Mouse (Mus musculus): Measurements from ENCODE around the gene Tmem138. TPM values are rescaled to one million over a fixed set of nuclear protein-coding genes. Genes with fewer than 3 reads are reported as not detected.
"Not testable (repeated sequence)": the region's sequence is repeated elsewhere in the genome, so short reads cannot be mapped to it uniquely, and the experiment has no call there.

Tmem138 gene
- polyA plus RNA-seq, 1 experiment from 2014 or later = 55.5 TPM

- 35% methylated on average over 5 of the region's 5 CpGs for WGBS
- H3K36me3 ChIP-seq = no peaks in the 10 kb centered on the region
- H3K9me3 ChIP-seq (replicated peaks) = no peaks in the 10 kb centered on the region
- no peak for DNase-seq (ENCODE audit: low spot score)
- H3K4me3 ChIP-seq = no peak overlapping the region
- no peaks in the 10 kb centered on the region for H3K27me3 ChIP-seq (ENCODE audit: low read depth, poor library complexity, severe bottlenecking)
- H3K27ac ChIP-seq = no peak overlapping the region
- peaks cover 10% of the 10 kb centered on the region for H3K4me1 ChIP-seq
Observed at GRCm38 (mm10) chr19:10560108-10560507, 17.1 kb downstream of the Tmem138 start.

DNA sequence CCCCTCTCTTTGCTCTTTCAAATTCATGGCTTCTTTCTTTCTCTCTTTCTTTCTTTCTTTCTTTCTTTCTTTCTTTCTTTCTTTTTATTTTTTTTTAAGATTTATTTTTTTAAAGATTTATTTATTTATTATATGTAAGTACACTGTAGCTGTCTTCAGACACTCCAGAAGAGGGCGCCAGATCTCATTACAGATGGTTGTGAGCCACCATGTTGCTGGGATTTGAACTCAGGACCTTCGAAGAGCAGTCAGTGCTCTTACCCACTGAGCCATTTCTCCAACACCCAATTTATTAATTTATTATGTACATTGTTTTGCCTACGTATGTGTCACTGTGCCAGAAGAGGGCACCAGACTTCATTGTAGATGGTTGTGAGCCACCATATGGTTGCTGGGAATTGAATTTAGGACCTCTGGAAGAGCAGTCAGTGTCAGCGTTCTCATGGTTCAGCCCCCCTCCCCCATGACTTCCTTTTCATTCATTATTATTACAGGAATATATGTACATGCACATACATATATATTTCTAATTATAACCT, 19.3 kb downstream of the Tmem138 start:
- not testable (repeated sequence) for H3K27ac ChIP-seq

GRCm38 (mm10) chr19:10557430-10557829, 19.7 kb downstream of the Tmem138 start:
- Histone ChIP-seq H3K36me3 (peaks cover 14% of the 10 kb centered on the region), H3K27ac (no peak overlapping the region), H3K27me3 (ENCODE audit: low read depth, poor library complexity, severe bottlenecking) (no peaks in the 10 kb centered on the region), H3K4me1 (peaks cover 17% of the 10 kb centered on the region), H3K4me3 (no peak overlapping the region), H3K9me3 (replicated peaks) (no peaks in the 10 kb centered on the region)
- 87% methylated on average over 2 of the region's 2 CpGs for WGBS
- DNase-seq (ENCODE audit: low spot score) = no peak

More for the DNA sequence above, 19.3 kb downstream of the Tmem138 start:
- peaks cover 17% of the 10 kb centered on the region for H3K4me1 ChIP-seq
- WGBS = 72% methylated on average over 4 of the region's 4 CpGs
- not testable (repeated sequence) for DNase-seq (ENCODE audit: low spot score); H3K4me3 ChIP-seq; H3K9me3 ChIP-seq (replicated peaks); H3K36me3 ChIP-seq; H3K27me3 ChIP-seq (ENCODE audit: low read depth, poor library complexity, severe bottlenecking)

DNA sequence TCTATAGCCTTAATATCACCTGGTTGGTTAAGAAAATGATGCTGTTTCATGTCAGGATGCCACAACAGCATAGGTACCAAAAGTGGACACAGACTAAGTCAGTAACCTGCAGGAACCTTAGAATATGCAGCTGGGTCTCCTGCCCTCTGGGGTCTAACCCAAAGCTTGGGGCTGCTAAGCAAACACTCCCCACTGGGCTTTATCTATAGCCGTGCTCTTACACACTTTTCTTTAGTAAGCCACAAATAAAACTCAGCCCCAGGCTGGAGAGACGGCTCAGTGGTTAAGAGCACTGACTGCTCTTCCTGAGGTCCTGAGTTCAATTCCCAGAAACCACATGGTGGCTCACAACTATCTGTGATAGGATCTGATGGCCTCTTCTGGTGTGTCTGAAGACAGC, 20.2 kb downstream of the Tmem138 start:
- Histone ChIP-seq H3K4me3 (no peak overlapping the region), H3K4me1 (peaks cover 17% of the 10 kb centered on the region), H3K27me3 (ENCODE audit: low read depth, poor library complexity, severe bottlenecking) (no peaks in the 10 kb centered on the region), H3K9me3 (replicated peaks) (no peaks in the 10 kb centered on the region), H3K36me3 (peaks cover 18% of the 10 kb centered on the region), H3K27ac (no peak overlapping the region)
- no peak for DNase-seq (ENCODE audit: low spot score)
- 81% methylated on average over 2 of the region's 2 CpGs for WGBS

DNA sequence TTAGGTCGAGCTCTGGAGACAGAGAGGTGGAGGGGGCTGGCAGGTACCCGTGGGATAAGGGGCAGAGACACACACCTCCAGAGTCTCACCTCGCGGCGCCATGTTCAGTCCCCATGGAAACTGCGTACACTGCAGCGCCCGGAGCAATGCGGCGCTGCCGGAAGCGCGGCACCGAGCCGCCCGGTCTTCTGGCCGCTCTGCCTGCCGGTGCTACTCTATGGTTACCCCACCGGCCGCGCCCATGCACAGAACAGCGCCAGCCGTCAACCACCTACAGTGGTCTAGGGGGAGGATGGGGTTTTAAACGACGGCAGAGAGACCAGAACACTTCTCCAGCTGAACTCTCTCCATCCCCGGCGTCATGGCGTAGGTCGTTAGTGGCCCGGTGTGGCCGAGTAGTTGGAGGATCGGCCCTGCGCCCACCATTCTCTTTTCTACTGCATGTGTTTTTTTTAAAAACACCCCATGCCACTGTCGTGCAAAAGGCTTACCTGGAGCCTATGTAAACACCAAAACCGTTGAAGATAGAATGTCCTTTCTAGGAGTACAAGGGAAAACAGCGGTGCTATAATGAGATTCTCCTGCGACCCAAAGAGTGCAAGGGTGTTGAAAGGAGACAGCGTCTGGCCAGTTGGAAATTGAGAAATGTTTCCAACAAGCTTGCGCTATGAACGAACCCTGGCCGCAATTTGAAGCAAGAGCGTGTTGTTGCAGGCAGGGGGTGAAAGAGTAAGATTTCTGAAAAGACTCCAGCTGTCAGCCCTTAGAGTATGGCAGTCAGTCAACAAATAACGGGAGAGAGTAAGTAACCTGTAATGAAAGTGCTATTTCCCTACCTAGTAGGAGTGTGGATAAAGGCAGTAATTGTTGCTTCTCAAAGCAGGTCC, 21.3 kb downstream of the Tmem138 start, which contains the start of gene Tmem216:
Gene Tmem216, minus strand, starts transcription at position 615 of the 887 bp plus-strand sequence.
- no peaks in the 10 kb centered on the region for H3K9me3 ChIP-seq (replicated peaks)
- DNase-seq (ENCODE audit: low spot score) = peak; percentile 87
- WGBS = 2% methylated on average over 43 of the region's 43 CpGs
- peaks cover 17% of the 10 kb centered on the region for H3K4me1 ChIP-seq
- H3K36me3 ChIP-seq = peaks cover 29% of the 10 kb centered on the region
- no peaks in the 10 kb centered on the region for H3K27me3 ChIP-seq (ENCODE audit: low read depth, poor library complexity, severe bottlenecking)
- H3K4me3 ChIP-seq = peak within 1 kb of the TSS; percentile 72
- peak within 1 kb of the TSS; percentile 85 for H3K27ac ChIP-seq

- peaks cover 98% of the 10 kb centered on the region for H3K36me3 ChIP-seq
- H3K27me3 ChIP-seq (ENCODE audit: low read depth, poor library complexity, severe bottlenecking) = no peaks in the 10 kb centered on the region
- no peaks in the 10 kb centered on the region for H3K9me3 ChIP-seq (replicated peaks)
- no peak overlapping the region for H3K27ac ChIP-seq
- DNase-seq (ENCODE audit: low spot score) = no peak
- H3K4me1 ChIP-seq = no peaks in the 10 kb centered on the region
- 94% methylated on average over 5 of the region's 5 CpGs for WGBS
- no peak overlapping the region for H3K4me3 ChIP-seq
Observed at GRCm38 (mm10) chr19:10539454-10539853, 37.7 kb downstream of the Tmem138 start.

DNA sequence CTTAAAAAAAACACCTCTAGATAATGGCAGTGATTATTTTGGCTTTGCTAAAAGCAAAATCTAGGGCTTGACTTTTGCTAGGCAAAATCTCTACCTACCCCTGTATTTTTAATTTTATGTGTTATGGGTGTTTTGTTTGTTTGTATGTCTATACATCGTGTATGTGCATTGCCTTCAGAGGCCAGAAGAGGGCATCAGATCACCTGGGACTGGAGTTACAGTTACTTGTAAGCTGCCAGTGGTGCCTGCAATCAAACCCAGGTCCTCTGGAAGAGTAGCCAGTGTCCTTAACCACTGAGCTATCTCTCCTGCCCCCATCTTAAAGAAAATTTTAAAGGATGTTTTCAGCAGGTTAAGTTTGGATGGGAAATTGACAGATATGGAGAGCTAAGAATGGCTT, 47.1 kb downstream of the Tmem138 start:
- H3K36me3 ChIP-seq = peaks cover 80% of the 10 kb centered on the region
- no peak overlapping the region for H3K4me3 ChIP-seq
- no peak overlapping the region for H3K27ac ChIP-seq
- H3K9me3 ChIP-seq (replicated peaks) = no peaks in the 10 kb centered on the region
- peaks cover 13% of the 10 kb centered on the region for H3K4me1 ChIP-seq
- no peak for DNase-seq (ENCODE audit: low spot score)
- 100% methylated on average over 1 of the region's 1 CpGs for WGBS
- H3K27me3 ChIP-seq (ENCODE audit: low read depth, poor library complexity, severe bottlenecking) = no peaks in the 10 kb centered on the region

- Histone ChIP-seq H3K4me3 (peak within 1 kb of the TSS; percentile 80), H3K9me3 (replicated peaks) (no peaks in the 10 kb centered on the region), H3K4me1 (peaks cover 22% of the 10 kb centered on the region), H3K27me3 (ENCODE audit: low read depth, poor library complexity, severe bottlenecking) (no peaks in the 10 kb centered on the region), H3K27ac (peak within 1 kb of the TSS; percentile 100), H3K36me3 (peaks cover 46% of the 10 kb centered on the region)
- under 1% methylated on average over 11 of the region's 11 CpGs for WGBS
- no peak for DNase-seq (ENCODE audit: low spot score)
Observed at GRCm38 (mm10) chr19:10525910-10526309, 51.3 kb downstream of the Tmem138 start, which contains the start of gene Sdhaf2. TSS of gene Sdhaf2 (minus strand) at chr19:10526142.

- WGBS = under 1% methylated on average over 83 of the region's 93 CpGs
Observed at GRCm38 (mm10) chr19:10525106-10525901, 51.9 kb downstream of the Tmem138 start, which contains the start of gene Cpsf7. TSS of gene Cpsf7 (plus strand) at chr19:10525266.

DNA sequence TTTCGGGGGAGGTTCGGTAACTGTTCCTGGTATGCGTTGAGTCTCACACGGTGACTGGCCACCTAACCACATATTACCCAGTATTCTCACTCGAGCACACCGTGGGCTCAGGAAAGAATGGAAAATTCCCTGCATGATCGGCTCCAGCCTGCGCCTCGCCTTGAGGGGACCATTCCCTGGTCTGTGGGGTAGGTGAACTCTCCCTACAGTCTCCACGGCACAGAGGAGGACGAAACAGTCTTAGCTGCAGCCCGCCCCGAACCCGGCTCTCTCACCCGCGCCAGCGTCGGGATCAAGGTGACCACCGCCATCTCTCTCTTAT, 52.4 kb downstream of the Tmem138 start:
- H3K27me3 ChIP-seq (ENCODE audit: low read depth, poor library complexity, severe bottlenecking) = no peaks in the 10 kb centered on the region
- peak overlapping the region; percentile 100 for H3K27ac ChIP-seq
- no peak for DNase-seq (ENCODE audit: low spot score)
- H3K36me3 ChIP-seq = peaks cover 34% of the 10 kb centered on the region
- WGBS = under 1% methylated on average over 19 of the region's 19 CpGs
- H3K4me3 ChIP-seq = peak overlapping the region; percentile 80
- no peaks in the 10 kb centered on the region for H3K9me3 ChIP-seq (replicated peaks)
- H3K4me1 ChIP-seq = peaks cover 22% of the 10 kb centered on the region

More at GRCm38 (mm10) chr19:10525106-10525901, 51.9 kb downstream of the Tmem138 start, which contains the start of gene Cpsf7:
- peaks cover 22% of the 10 kb centered on the region for H3K4me1 ChIP-seq
- peak within 1 kb of the TSS; percentile 100 for H3K27ac ChIP-seq
- H3K4me3 ChIP-seq = peak within 1 kb of the TSS; percentile 80
- H3K9me3 ChIP-seq (replicated peaks) = no peaks in the 10 kb centered on the region
- DNase-seq (ENCODE audit: low spot score) = peak; percentile 97
- H3K27me3 ChIP-seq (ENCODE audit: low read depth, poor library complexity, severe bottlenecking) = no peaks in the 10 kb centered on the region
- H3K36me3 ChIP-seq = peaks cover 40% of the 10 kb centered on the region

- H3K9me3 ChIP-seq (replicated peaks) = no peaks in the 10 kb centered on the region
- H3K27ac ChIP-seq = no peak overlapping the region
- peaks cover 24% of the 10 kb centered on the region for H3K36me3 ChIP-seq
- DNase-seq (ENCODE audit: low spot score) = no peak
- H3K27me3 ChIP-seq (ENCODE audit: low read depth, poor library complexity, severe bottlenecking) = no peaks in the 10 kb centered on the region
- 85% methylated on average over 5 of the region's 5 CpGs for WGBS
- H3K4me3 ChIP-seq = peak overlapping the region; percentile 80
- H3K4me1 ChIP-seq = peaks cover 22% of the 10 kb centered on the region
Observed at GRCm38 (mm10) chr19:10523483-10524080, 53.6 kb downstream of the Tmem138 start.

DNA sequence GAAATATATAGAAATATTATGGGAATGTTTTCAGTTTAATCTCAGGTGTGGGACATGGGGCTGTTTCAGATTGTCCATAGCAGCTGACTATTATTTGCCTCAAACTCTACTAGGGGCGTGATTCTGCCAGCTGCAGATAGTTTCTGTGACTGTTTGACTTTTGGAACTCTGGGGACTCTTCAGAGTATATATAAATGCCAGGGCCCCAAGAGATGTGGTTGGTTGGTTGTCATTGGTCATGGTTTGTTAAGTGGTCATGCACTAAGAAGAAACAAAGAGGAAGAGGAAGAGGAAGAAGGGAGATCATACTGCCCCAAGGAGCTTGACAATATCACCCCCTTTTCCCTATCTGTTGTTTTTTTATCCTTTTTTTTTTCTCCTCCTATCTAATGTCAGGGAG, 55.2 kb downstream of the Tmem138 start:
- no peak for DNase-seq (ENCODE audit: low spot score)
- H3K27ac ChIP-seq = no peak overlapping the region
- WGBS = 89% methylated on average over 1 of the region's 1 CpGs
- H3K36me3 ChIP-seq = peaks cover 19% of the 10 kb centered on the region
- H3K4me1 ChIP-seq = peaks cover 19% of the 10 kb centered on the region
- H3K9me3 ChIP-seq (replicated peaks) = no peaks in the 10 kb centered on the region
- no peak overlapping the region for H3K4me3 ChIP-seq
- no peaks in the 10 kb centered on the region for H3K27me3 ChIP-seq (ENCODE audit: low read depth, poor library complexity, severe bottlenecking)

Measured in limb, embryonic 10.5 days (tissue).